Mouse (Mus musculus) intestine, postnatal 0 days (tissue): ENCODE results near the gene Snrk. TPM values are rescaled to one million over a fixed set of nuclear protein-coding genes. Genes with fewer than 3 reads are reported as not detected.

Source experiments
- ATAC-seq: fragments of 200-750 bp; cut with Nextera tagmentation; 2 replicates; pipeline ENCODE4 v1.8.0; 2017; ENCODE audit warnings: mild to moderate bottlenecking, moderate TSS enrichment, moderate library complexity
- H3K27ac ChIP-seq: fragments of 300-500 bp; sonication (generic); 2 replicates; pipeline ENCODE4 v1.5.1; 2014; ENCODE audit warnings: mild to moderate bottlenecking, low read depth, low read length, moderate library complexity
- H3K27me3 ChIP-seq: fragments of 300-500 bp; sonication (generic); replicated peaks from 2 replicates; pipeline ENCODE4 v1.6.1; 2014; ENCODE audit warnings: low read length, mixed read lengths; ENCODE audit not compliant: control insufficient read depth, insufficient read depth
- H3K36me3 ChIP-seq: fragments of 300-500 bp; sonication (generic); 2 replicates; pipeline ENCODE4 v1.6.1; 2014; ENCODE audit warnings: mild to moderate bottlenecking, moderate library complexity; ENCODE audit not compliant: control insufficient read depth, insufficient read depth
- H3K4me1 ChIP-seq: fragments of 300-500 bp; sonication (generic); replicated peaks from 2 replicates; pipeline ENCODE4 v1.6.1; 2014; ENCODE audit warnings: antibody characterized with exemption, low read length, mixed read lengths; ENCODE audit not compliant: control insufficient read depth, insufficient read depth
- H3K4me2 ChIP-seq: fragments of 300-500 bp; sonication (generic); replicated peaks from 2 replicates; pipeline ENCODE4 v1.6.1; 2014; ENCODE audit warnings: low read depth, mild to moderate bottlenecking, moderate library complexity
- H3K4me3 ChIP-seq: fragments of 300-500 bp; sonication (generic); 2 replicates; pipeline ENCODE4 v1.5.1; 2014; ENCODE audit warnings: low read depth, low read length
- H3K9ac ChIP-seq: fragments of 300-500 bp; sonication (generic); 2 replicates; pipeline ENCODE4 v1.6.1; 2014; ENCODE audit warnings: mild to moderate bottlenecking, low read depth, low read length
- H3K9me3 ChIP-seq: fragments of 300-500 bp; sonication (generic); 2 replicates; pipeline ENCODE4 v1.6.1; 2016; ENCODE audit warnings: mixed run types; ENCODE audit not compliant: control insufficient read depth
- CTCF ChIP-seq: sonication (generic); IDR thresholded peaks from 2 replicates; pipeline ENCODE4 v1.5.1; 2016; ENCODE audit warnings: low read depth, mild to moderate bottlenecking, control low read depth, antibody characterized with exemption, moderate library complexity
- WGBS: fragments of 180-500 bp; shearing (Covaris S2); extraction: QIAGEN DNeasy Blood & Tissue Kit; methylation state at CpG from one replicate; pipeline ENCODE4 v1.1.7; 2014; 5-methylcytosine and 5-hydroxymethylcytosine counted together
- polyA plus RNA-seq: library from polyadenylated mRNA; unstranded; fragments of >200 nt; fragmentation: Nextera tagmentation; extraction: Ambion mirVana; gene quantifications from 2 replicates; pipeline ENCODE4 v1.2.1, GENCODE M21; 2015

Gene Snrk
- polyA plus RNA-seq, 1 experiment from 2014 or later: 35.4 TPM

- no peaks in the 10 kb centered on the region for H3K27me3 ChIP-seq
- H3K4me2 ChIP-seq: no peak overlapping the region
- ATAC-seq: no peak
- WGBS: 87% methylated on average over 6 of the region's 6 CpGs
- H3K9ac ChIP-seq: no peak overlapping the region
- no peaks in the 10 kb centered on the region for H3K9me3 ChIP-seq
- no peaks in the 10 kb centered on the region for H3K4me1 ChIP-seq
- no peak overlapping the region for H3K4me3 ChIP-seq
- H3K36me3 ChIP-seq: peaks cover 36% of the 10 kb centered on the region
- TF ChIP-seq CTCF: no peak
- H3K27ac ChIP-seq: no peak overlapping the region
Observed at GRCm38 (mm10) chr9:122169901-122170300, 52.8 kb downstream of the Snrk start.

DNA sequence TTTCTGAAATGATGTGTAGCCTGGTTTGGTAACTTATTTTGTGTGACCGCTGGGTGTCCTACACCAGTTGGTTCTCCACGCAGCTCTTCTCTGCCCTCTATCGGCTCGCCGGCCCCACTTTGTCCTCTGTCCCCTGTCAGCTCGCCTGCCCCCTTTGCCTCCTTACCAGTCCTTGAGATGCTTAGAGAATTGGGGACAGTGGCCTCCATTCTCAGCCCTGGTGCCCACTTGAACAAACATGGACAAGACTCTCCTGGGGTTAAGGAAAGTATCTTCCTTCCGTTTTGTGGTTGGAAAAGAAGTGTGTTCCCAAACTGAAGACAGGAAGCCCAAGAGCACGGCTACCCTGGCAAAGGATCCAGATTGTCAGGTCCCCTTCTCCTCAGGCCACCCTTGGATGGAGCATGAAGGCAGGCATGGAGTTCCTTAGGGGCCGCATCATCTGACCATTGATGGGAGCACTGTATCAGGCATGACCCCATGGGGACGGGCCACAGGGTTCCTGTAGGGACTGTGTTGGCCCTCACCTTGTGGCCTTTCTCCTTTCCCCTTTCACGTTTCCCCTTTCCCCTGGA, 55.6 kb downstream of the Snrk start:
- no peaks in the 10 kb centered on the region for H3K27me3 ChIP-seq
- peaks cover 22% of the 10 kb centered on the region; the same call in 1 of the 2 replicates for H3K36me3 ChIP-seq
- peak; percentile 37; the same call in 1 of the 2 replicates for TF ChIP-seq CTCF
- H3K27ac ChIP-seq: no peak overlapping the region
- H3K9me3 ChIP-seq: no peaks in the 10 kb centered on the region
- H3K4me1 ChIP-seq: 0 out of 2 replicates have a peak, but pooled peaks cover under 1% of the 10 kb centered on the region
- H3K4me3 ChIP-seq: no peak overlapping the region
- H3K9ac ChIP-seq: no peak overlapping the region
- ATAC-seq: no peak
- H3K4me2 ChIP-seq: no peak overlapping the region
- 89% methylated on average over 11 of the region's 11 CpGs for WGBS

DNA sequence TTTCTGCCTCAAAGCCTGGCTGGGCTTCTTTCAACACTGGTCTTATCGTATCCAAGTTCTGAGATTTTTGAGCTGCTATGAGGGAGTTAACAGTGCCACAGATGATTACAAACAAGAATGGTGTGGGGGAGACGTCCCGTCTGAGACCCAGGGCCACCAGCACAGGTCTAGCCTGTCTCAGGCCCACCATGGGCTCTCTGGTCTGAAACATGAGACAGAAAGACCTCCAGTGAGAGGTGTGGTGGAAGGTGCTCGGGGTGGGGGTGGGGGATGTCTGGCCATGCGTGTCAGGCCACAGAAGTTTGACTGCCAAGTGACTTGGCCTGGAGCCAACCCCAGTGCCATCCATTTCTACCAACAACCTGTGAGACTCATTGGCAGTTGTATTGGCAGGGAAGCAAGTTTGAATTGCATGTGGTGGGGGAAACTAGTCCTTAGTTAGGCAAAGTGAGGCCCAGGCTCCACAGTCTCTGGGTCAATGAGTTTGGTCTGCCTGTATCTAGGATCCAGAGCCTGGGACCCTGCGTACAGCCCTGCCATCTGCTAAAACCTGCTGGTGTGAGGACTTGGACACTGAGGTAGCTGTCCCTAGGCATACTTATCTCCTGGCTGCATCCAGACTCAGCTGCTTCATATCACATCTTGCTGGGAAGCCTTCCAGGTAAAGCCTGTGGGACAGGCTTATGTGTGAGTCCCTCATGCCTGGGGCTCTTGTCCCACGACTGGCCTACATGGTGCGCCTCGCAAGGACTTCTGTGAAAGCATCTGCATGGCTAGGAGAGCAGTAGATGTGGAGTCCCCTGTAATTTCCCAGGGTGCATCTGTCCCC, 56.6 kb downstream of the Snrk start:
- no peak for ATAC-seq
- Histone ChIP-seq H3K4me1 (0 out of 2 replicates have a peak, but pooled peaks cover 5% of the 10 kb centered on the region), H3K9ac (no peak overlapping the region), H3K4me3 (no peak overlapping the region), H3K36me3 (peaks cover 22% of the 10 kb centered on the region; the same call in 1 of the 2 replicates), H3K27me3 (no peaks in the 10 kb centered on the region), H3K4me2 (no peak overlapping the region), H3K27ac (no peak overlapping the region), H3K9me3 (no peaks in the 10 kb centered on the region)
- WGBS: 88% methylated on average over 9 of the region's 9 CpGs
- TF ChIP-seq CTCF: no peak

- H3K4me2 ChIP-seq: no peak overlapping the region
- H3K36me3 ChIP-seq: peaks cover 20% of the 10 kb centered on the region; the same call in 1 of the 2 replicates
- H3K27ac ChIP-seq: no peak overlapping the region
- no peak for TF ChIP-seq CTCF
- 91% methylated on average over 6 of the region's 6 CpGs for WGBS
- no peaks in the 10 kb centered on the region for H3K27me3 ChIP-seq
- H3K9ac ChIP-seq: no peak overlapping the region
- H3K4me3 ChIP-seq: no peak overlapping the region
- ATAC-seq: no peak
- no peaks in the 10 kb centered on the region for H3K9me3 ChIP-seq
- 0 out of 2 replicates have a peak, but pooled peaks cover 5% of the 10 kb centered on the region for H3K4me1 ChIP-seq
Observed at GRCm38 (mm10) chr9:122174723-122175122, 57.7 kb downstream of the Snrk start.

DNA sequence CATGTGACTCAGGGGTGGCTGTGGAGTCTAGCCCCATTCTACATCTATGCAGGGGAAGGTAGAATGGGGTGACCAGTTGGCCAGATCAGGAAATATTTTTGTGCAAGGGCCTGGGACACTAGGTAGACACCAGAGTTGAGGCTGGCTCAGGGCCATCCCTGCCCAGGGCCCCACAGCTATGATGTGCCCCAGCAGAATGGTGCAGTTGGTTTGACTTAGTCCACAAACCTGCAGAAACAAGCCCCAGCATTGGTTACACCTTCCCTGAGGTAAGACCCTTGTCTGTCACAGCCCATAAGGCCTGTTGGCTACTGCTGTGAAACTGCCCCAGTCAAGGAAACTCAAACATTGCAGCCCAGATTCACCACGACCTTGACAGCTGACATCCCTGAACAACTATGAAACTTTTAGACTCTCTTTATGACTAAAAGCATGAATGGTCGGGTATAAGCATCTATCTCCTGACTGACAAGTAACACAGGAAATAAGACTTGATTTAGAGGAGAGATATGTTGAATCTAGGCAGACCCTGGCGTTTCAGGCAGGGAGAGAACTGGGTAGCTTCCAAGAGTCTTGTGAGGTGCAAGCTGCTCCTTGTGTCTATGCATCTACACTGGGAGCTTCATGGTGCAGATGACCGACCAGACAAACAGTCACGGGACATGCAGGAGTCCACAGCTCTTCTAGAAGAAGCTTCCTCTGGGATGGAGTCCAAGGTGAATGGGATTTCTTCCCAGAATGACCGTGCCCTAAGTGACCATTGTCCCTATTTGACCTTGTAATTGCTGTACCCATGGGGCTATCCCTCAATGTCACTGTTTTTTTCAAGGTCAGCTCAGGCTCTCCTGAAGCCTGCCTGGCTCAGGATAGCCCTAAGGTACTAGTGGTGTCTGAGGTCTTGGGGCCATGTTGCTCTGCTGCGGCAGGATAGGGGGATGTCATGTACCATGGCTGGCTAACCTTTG, 60.5 kb downstream of the Snrk start:
- no peak overlapping the region for H3K4me2 ChIP-seq
- no peaks in the 10 kb centered on the region for H3K27me3 ChIP-seq
- 0 out of 2 replicates have a peak, but pooled peaks cover 5% of the 10 kb centered on the region for H3K4me1 ChIP-seq
- H3K4me3 ChIP-seq: no peak overlapping the region
- H3K9me3 ChIP-seq: no peaks in the 10 kb centered on the region
- H3K36me3 ChIP-seq: peaks cover 11% of the 10 kb centered on the region; the same call in 1 of the 2 replicates
- 60% methylated on average over 7 of the region's 7 CpGs for WGBS
- H3K9ac ChIP-seq: no peak overlapping the region
- H3K27ac ChIP-seq: no peak overlapping the region; the same call in 1 of the 2 replicates
- ATAC-seq: no peak
- TF ChIP-seq CTCF: no peak
